Mouse (Mus musculus): ENCODE measurements at regions not wholly inside any gene's neighbourhood (a gene's known extent, or its start where the extent isn't known, plus 50 kb on each side); places are given as distances from the start of the nearest gene placed in this dataset.

DNA sequence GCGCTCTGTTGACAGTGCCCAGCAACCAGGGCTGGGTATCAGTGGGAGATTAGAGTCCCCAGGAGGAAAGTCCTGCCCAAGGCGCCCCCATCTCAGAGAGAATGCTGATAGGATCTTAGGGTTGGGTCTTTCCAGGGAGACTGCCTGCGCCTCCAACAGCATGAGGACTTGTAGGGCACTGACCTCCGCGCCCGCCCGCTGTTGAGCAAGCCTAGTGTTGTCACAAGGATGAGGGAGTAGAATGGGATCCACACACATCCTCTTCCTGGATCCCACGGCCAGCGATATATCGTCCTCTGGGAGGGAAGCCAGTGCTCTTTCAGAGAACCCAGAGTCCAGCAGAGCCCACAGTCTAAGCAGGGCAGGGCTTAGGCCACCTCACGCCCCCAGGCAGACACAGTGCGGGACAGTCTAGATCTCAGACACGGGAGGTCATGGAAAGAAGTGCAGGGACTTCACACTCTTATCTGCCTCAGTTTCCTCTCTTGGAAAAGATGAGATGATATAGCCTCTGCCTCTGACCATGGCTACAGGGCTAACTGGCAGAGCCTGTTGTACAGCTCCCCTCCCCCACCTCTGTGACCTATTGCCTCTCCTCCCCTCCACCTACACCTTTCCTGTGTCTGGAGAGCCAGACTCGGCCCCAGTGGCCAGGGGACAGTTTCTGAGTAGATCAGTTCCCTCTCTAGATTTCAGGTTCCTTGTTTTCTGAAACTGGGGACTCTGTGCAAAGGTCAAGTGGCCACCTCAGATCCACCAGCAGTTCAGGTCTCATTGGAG lies 52.0 kb upstream of the Dusp5 start:
- no peak for DNase-seq (ENCODE audit: low read depth)

DNA sequence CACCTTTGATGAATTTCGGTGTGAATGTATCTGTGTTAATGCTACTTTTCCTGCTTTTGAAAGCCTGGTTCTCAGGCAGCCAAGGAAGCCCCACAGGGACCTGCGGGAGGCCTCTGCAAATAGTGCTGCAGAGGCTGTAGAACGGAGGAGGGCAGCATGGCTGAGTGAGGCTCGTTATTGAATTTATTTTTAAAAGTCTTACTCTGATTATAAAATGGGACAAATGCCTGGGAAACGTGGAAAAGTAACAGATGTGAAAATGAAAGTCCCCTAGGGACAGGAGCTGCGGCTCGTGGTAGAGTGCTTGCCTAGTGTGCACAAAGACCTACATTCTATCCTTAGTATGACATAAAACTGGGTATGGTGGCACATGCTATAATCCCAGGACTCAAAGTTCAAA lies 59.7 kb upstream of the Dusp5 start:
- TF ChIP-seq POLR2A (IDR thresholded peaks at IDR 0.05; ENCODE audit: borderline replicate concordance, extremely low read depth, insufficient read depth, insufficient read length, poor library complexity, severe bottlenecking) (no peak), CTCF (IDR thresholded peaks at IDR 0.05; ENCODE audit: borderline replicate concordance, extremely low read depth, insufficient read depth, insufficient read length) (no peak)
- DNase-seq (ENCODE audit: low read depth), result no peak

More for the DNA sequence above, 52.0 kb upstream of the Dusp5 start:
- TF ChIP-seq POLR2A (IDR thresholded peaks at IDR 0.05; ENCODE audit: borderline replicate concordance, extremely low read depth, insufficient read depth, insufficient read length, poor library complexity, severe bottlenecking) (no peak), CTCF (IDR thresholded peaks at IDR 0.05; ENCODE audit: borderline replicate concordance, extremely low read depth, insufficient read depth, insufficient read length) (no peak)

DNA sequence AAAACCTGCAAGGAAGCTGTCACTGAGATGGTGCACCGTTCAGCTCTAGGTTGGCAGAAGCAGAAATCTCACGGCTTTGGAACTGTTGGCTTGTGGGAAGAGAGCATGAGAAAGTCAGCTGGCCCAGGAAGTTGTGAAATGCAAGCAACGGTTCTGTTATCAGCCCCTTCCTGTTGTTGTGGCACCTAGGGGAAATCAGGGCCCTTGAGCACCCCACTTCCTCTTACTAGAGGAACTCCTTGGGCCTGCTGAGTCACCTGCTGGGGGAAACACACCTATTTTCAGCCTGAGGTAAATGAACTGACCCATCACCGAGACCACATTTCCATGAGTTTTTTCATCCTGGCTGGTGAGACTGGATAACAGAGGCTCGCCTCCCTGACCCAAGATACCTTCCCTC lies 64.2 kb upstream of the Dusp5 start:
- no peak for TF ChIP-seq CTCF (IDR thresholded peaks at IDR 0.05; ENCODE audit: borderline replicate concordance, extremely low read depth, insufficient read depth, insufficient read length)
- no peak for TF ChIP-seq POLR2A (IDR thresholded peaks at IDR 0.05; ENCODE audit: borderline replicate concordance, extremely low read depth, insufficient read depth, insufficient read length, poor library complexity, severe bottlenecking)
- DNase-seq (ENCODE audit: low read depth), result no peak

DNA sequence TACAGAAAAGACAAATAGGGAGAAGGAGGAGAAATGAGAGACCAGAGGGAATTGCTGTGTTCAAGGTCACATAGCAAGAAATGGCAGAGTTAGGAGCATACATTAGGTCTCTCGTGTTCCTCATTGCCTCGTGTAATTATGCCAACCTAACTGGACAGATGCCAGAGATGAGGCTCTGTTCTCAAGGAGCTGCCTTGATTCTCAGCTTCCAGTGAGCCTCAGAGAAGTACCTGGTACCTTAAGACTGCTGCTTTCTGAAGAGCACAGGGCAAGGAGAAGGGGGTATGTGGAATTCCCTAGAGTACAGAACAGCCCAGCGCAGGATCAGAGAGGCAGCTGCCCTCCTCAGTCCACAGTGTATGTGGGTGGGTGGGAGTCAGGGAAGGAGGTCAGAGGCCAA lies 64.8 kb upstream of the Dusp5 start:
- DNase-seq (ENCODE audit: low read depth), result no peak
- TF ChIP-seq POLR2A (IDR thresholded peaks at IDR 0.05; ENCODE audit: borderline replicate concordance, extremely low read depth, insufficient read depth, insufficient read length, poor library complexity, severe bottlenecking), result no peak
- TF ChIP-seq CTCF (IDR thresholded peaks at IDR 0.05; ENCODE audit: borderline replicate concordance, extremely low read depth, insufficient read depth, insufficient read length), result no peak

DNA sequence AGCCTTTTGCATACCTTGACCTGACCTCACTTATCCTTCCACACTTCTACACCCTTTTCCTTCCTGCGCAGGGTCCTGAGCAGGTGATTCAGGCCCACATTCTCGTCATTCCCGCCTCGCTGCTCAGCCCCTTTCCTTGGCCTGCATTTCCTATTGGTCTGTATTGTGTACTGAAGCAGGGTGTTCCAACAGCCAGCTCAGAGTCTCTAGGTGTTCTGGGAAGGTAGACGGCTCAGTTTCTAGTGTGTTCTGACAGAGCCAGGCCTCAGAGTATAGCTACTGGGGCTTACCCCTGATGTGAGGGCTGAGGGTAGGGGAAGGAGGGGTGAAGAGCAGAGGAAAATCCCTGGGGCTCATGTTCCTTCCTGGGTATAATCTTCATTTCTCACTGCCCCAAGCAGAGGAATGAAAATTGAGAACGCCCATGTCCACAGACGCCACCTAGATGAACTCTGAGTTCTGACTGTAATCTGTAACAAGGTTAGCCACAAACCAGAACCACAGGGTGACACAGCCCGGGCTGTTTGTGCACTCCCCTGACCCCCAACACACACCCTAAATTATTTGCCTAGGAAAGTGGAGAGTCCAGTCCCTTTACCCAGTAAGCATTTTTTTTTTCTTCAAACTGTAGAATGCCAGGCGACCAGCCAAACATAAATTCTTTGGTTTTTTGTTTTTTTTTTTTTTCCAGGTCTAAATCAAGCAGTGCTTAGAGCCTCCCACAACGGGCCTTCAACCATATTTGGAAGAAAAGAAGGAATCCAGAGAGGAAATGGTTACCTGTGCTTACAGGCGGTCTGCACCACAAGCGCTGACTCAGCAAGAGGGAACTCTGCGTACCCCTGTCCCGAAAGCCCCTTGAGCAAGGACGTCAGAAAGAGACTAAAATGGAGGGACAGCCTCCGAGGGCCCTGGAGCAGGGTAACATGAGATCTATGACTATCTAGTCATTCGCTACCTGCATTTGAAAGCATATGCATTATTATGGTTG lies 67.6 kb upstream of the Dusp5 start:
- DNase-seq (ENCODE audit: low read depth), result no peak
- TF ChIP-seq CTCF (IDR thresholded peaks at IDR 0.05; ENCODE audit: borderline replicate concordance, extremely low read depth, insufficient read depth, insufficient read length) (no peak), POLR2A (IDR thresholded peaks at IDR 0.05; ENCODE audit: borderline replicate concordance, extremely low read depth, insufficient read depth, insufficient read length, poor library complexity, severe bottlenecking) (no peak)

DNA sequence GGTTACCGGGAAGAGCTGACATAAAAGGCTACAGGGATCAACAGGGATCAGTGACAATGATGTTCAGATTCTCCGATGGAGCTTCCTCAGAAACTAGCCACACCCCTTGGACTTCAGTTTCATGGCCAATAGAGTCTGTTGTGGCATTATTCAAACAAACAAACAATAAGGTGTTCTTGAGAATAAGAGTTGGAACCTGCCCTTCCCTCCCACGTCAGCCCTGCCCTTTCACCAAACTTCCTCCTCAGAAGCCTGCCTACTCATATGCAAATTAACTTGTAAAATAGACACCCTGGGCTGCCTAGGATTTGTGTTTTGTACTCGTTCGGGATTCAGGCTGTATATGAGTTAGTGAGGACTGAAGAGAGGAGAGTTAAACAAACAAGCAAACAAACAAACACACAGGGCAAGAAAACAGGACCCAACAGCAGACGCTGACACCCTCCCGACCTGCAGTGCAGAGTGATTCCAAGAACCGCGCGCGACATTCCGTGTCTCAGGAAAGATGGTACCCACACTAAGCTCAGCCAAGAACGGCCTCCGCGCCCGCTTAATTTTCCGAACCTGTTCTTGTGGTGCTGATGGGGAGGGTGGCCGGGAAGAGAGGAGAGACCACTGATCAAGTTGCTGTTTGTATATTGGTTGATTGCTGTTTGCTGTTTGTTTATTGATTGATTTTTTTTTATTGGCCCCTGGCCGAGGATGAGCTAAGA lies 68.4 kb upstream of the Dusp5 start:
- TF ChIP-seq POLR2A (IDR thresholded peaks at IDR 0.05; ENCODE audit: borderline replicate concordance, extremely low read depth, insufficient read depth, insufficient read length, poor library complexity, severe bottlenecking) (no peak), CTCF (IDR thresholded peaks at IDR 0.05; ENCODE audit: borderline replicate concordance, extremely low read depth, insufficient read depth, insufficient read length) (no peak)
- DNase-seq (ENCODE audit: low read depth), result no peak

DNA sequence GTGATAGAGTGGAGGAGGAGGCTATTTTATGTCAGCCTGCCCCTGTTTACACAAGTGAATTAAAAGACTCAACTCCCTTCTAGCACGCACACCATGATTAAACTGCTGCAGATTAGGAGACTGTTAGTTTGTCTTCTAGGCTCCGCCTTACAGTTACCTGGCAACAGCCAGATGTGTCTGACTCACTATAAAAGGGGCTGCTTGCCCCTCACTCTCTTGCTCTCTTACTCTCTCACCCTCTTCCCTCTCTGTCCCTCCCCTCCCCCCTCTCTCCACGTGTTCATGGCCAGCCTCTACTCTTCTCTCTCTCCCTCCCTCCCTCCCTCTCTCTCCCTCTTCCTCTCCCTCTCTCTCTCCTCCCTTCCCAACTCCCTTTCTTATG lies 69.0 kb upstream of the Smndc1 start:
- TF ChIP-seq CTCF (IDR thresholded peaks at IDR 0.05; ENCODE audit: borderline replicate concordance, extremely low read depth, insufficient read depth, insufficient read length), result no peak
- no peak for TF ChIP-seq POLR2A (IDR thresholded peaks at IDR 0.05; ENCODE audit: borderline replicate concordance, extremely low read depth, insufficient read depth, insufficient read length, poor library complexity, severe bottlenecking)
- peak; percentile 62 for DNase-seq (ENCODE audit: low read depth)

DNA sequence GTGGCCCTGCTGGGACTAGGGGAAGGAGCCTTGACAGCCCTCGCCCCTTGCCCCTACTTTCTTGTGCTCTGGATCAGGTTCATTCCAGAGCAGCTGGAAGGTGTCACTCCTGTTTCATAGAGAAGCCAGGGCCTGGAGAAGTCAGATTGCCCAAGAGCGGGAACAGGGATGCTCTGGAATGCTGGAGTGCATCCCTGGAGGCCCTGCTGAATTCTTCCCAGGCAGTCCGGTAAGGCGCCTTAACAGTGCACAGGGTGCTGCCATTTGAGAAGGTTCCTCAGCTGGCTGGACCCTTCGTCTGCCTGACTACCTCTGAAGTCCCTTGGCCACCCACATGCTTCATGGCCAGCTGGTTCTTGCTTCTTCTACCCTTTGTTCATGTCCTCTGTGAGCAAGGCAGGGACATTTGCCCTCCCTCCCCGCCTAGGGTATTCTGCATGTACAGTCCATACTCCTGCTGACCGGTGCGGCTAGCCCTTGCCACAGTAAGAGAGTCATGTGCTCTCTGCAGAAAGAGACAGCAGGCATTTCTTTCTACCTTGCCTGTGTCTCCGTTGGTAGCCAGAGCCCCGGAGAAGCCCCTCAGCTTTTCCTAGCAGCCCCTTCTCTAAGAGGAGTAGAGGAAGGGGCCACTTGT lies 68.5 kb upstream of the Smndc1 start:
- DNase-seq (ENCODE audit: low read depth), result no peak
- TF ChIP-seq CTCF (IDR thresholded peaks at IDR 0.05; ENCODE audit: borderline replicate concordance, extremely low read depth, insufficient read depth, insufficient read length) (no peak), POLR2A (IDR thresholded peaks at IDR 0.05; ENCODE audit: borderline replicate concordance, extremely low read depth, insufficient read depth, insufficient read length, poor library complexity, severe bottlenecking) (no peak)

DNA sequence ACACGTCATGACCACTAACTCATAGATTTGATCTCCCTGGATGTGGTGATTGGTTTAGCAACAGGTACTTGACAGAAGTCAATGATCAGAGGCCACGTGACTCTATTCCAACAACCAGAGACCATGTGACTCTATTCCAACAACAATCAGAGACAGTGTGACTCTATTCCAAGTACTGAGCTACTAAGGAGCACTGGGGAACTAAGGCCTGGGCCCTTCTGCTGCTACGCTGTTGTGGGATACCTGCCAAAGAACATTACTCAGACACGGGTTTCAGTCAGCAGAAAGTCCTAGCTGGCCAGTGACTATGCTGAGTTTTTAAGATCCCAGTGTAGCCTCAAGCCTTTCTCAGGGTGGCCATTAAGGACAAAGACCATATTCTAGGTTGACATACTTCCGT lies 66.3 kb upstream of the Smndc1 start:
- no peak for TF ChIP-seq CTCF (IDR thresholded peaks at IDR 0.05; ENCODE audit: borderline replicate concordance, extremely low read depth, insufficient read depth, insufficient read length)
- TF ChIP-seq POLR2A (IDR thresholded peaks at IDR 0.05; ENCODE audit: borderline replicate concordance, extremely low read depth, insufficient read depth, insufficient read length, poor library complexity, severe bottlenecking), result no peak
- DNase-seq (ENCODE audit: low read depth), result no peak

DNA sequence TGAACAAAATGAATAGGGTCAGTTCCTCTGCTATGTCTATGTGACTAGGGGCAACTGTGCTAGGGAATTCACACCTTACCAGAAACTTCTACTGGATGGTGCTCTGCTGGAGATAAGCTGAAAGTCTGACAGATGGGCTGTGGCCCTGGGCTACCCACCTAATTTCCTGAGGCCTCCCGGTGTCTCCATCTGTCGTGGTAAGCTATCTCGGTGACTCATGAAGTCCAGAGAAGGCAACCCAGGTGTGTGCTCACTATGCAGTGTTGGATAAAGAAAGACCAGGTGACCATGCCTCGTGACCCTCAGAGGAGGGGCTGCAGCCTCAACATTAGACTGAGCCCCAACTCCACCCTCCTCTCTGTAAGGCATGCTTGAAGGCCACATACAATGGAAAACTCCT lies 64.2 kb upstream of the Smndc1 start:
- TF ChIP-seq POLR2A (IDR thresholded peaks at IDR 0.05; ENCODE audit: borderline replicate concordance, extremely low read depth, insufficient read depth, insufficient read length, poor library complexity, severe bottlenecking), result no peak
- TF ChIP-seq CTCF (IDR thresholded peaks at IDR 0.05; ENCODE audit: borderline replicate concordance, extremely low read depth, insufficient read depth, insufficient read length), result no peak

More for the DNA sequence above, 64.2 kb upstream of the Smndc1 start:
- no peak for DNase-seq (ENCODE audit: low read depth)

Data from brain, embryonic 14.5 days (tissue).